Mouse (Mus musculus): ENCODE measurements at regions not wholly inside any gene's neighbourhood (a gene's known extent, or its start where the extent isn't known, plus 50 kb on each side); places are given as distances from the start of the nearest gene placed in this dataset.

DNA sequence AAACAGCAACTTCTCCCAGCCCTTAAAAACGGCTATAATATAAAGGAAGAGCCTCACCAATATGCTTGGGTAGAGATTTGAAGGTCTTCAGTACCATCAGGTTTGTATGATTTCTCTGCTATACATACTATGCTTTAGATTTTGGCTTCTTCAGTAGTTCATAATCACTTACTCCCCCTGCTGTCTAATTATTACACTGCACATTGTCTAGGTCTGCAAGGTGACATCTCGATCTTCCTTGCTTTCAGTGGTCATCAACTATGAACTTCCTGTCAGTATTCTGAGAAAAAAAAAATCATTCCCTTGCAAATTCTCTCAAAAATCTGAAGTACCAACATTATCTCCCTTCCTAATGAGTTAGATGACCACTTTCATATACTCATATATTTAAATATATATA lies 225.4 kb upstream of the Galnt5 start:
- peak; percentile 1 for DNase-seq (ENCODE audit: low read depth, low spot score)

DNA sequence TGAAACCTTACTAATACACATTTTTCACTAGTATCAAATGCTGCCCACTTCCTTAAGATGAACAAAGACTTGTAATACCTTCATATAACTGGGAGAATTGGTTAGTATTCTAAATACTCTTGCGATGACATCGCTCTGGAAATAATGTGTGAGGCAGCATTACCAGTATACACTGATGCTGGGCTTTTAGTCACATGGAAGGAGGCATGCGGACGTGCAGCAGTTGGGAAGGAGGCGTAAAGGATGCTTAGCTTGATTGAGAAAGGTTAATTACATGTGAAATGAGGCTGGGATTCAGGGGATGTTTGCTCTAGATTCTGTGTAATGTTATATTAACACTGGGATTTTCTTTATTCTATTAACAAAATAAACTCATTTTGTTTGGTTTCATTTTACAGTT lies 221.5 kb upstream of the Galnt5 start:
- no peak for DNase-seq (ENCODE audit: low read depth, low spot score)

DNA sequence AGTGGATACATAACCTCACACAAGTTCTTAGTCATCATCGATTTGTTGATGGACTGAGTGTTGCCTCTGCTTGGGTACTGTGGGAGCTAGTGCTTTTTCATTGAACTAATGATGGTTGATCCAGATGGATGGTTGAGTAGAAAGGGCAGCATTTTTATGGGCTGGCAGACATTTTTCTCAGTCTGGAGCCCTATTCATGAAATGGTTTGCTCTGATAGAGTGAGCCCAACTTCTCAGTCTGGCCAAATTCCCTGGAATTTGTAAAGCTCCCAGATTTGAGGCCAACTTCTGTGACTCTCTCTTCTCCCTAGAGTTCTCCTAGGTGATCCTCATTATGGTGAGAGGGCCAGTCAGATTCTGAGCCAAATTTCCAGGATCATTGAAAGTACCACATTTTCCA lies 216.8 kb upstream of the Galnt5 start:
- DNase-seq (ENCODE audit: low read depth, low spot score), result no peak

DNA sequence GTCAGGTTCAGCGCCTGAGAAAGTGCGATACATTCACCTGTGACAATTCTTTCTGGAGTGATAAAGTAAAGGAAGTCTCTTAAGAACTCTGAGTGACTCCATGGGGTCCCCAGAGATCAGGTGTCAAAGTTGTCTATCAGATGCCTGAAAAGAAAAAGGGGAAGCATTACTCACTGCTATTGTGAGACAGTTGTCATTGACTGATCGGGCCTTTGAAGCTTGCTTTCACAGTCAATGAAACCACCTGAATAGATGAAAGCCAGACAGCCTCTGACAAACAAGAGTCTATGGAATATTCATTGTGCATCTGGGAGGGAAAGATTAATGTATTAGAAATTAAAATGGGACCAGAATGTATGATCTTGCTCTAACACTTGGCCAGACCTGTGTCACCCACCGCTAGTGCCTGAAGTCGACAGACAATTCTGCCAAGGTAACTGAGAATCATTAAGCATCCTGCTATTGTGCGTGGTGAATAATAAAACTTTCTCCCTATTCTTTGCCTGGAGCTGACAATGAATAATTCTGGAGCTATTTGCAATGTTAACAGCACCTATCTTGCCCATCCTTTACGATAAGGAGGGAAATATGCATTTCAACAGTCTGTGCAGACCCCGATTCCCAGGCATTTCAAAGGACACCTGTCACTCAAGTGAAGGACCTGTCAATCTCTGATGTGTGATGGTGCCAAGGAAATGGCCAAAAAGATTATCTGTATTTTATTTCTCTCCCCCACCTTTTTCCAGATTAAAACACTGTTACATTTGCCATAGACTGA lies 204.0 kb upstream of the Galnt5 start:
- no peak for DNase-seq (ENCODE audit: low read depth, low spot score)

DNA sequence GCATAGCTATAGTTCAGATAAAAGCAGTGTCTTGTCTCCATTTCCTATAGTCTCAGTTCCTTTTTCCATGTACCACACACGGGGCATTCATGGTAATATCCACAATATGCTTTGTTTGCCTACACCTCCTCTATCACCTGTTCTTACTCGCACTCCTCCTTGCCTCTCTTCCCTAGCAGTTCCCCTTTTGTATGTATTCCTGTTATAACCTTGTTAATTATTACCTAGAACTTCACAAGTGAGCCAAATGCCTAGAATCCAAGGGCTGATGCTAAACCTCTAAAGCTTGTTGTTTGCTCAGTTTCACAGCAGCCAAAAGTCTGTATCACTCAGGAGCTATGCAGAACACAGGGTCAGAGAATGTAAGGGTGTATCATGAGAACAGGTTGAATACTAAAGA lies 198.4 kb upstream of the Galnt5 start:
- no peak for DNase-seq (ENCODE audit: low read depth, low spot score)

DNA sequence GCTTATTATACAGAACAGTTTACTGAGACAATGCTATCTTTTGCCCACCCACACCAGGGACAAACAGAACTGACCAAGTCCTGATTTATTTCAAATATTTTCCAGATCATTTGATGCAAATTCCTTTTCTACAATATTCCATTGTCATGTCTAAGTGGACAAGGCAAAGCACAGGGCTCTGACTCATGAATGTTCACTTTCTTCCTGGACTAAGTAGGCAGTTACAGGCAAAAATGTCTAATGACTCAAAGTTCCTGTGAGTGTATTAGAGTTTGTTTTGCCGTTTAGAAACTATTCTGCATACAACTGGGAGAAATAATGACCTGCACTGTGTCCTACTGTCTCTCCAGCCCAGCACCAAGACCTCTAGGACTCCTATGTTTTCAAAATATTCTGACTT lies 189.8 kb upstream of the Galnt5 start:
- no peak for DNase-seq (ENCODE audit: low read depth, low spot score)

DNA sequence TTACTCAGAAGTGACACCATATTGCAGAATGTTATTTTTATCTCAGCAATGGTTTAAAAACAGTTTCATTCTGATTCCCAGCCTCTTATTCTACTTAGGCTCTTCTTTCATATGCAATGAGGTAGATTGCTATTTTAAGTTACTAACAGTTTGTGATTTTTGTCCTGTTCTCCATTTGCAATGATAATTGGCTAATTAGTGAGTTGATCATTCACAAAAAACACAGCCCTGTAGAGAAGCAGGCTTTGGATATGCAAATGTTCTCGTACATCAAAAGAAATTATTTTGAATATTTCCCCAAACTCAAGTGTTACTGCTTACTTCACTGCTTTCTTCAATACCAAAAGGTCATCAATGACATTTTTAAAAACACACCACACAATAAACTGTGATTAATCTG lies 184.7 kb upstream of the Galnt5 start:
- DNase-seq (ENCODE audit: low read depth, low spot score), result no peak

DNA sequence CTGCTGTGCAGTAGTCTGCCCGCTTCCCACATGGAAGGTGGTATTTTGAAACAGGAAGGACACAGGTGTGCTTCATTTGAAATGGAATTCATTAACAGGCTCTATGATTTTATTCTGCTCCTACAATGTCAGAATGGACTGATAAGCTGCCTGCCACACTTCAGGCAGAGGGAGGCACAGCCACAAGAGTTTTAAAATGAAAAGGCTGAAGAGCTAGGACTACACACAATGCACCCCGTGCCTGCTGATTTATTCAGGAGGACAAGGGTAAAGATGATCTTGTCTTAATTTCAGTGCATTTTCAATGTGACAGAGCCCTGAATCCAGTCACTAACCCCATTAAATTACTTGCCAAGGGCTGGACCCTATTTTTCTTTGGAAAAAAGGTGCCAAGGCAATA lies 177.3 kb upstream of the Galnt5 start:
- DNase-seq (ENCODE audit: low read depth, low spot score), result no peak

DNA sequence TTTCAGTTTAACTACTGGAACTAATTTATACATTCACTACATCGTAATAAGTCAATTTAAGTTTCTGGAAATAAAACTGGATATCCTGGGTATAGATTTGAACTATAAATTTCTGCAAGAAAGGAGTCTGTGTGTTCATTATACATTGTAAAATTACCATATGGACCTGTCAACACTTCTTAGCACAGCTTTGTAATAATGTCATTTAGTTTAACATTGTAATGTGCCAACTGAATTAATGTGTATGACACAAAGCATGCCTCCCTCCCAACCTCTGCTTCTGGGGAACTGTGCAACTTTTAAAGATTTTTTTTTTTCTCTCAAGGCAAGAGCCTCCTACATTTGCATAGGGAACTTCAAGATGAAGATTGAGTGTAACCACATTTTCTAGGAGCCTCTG lies 176.8 kb upstream of the Galnt5 start:
- DNase-seq (ENCODE audit: low read depth, low spot score), result no peak

DNA sequence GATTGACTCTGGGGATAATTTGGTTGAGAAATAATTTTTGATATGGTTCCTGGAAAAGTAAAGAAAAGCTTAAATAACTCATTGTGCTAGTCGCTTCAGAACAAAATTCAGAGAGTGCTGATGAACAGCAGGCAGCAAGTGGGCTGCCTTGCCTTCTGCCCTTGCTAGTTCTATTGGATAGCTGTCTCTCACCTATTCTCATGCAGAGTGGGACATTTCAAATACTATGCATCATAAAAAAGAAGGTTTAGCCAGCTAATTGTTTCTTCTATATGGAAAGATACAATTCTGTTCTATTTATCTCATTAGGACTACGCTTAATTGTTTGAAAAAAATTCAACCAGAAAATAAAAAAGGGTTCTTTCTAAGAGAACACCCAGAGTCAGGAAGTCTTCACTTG lies 169.4 kb upstream of the Galnt5 start:
- no peak for DNase-seq (ENCODE audit: low read depth, low spot score)

DNA sequence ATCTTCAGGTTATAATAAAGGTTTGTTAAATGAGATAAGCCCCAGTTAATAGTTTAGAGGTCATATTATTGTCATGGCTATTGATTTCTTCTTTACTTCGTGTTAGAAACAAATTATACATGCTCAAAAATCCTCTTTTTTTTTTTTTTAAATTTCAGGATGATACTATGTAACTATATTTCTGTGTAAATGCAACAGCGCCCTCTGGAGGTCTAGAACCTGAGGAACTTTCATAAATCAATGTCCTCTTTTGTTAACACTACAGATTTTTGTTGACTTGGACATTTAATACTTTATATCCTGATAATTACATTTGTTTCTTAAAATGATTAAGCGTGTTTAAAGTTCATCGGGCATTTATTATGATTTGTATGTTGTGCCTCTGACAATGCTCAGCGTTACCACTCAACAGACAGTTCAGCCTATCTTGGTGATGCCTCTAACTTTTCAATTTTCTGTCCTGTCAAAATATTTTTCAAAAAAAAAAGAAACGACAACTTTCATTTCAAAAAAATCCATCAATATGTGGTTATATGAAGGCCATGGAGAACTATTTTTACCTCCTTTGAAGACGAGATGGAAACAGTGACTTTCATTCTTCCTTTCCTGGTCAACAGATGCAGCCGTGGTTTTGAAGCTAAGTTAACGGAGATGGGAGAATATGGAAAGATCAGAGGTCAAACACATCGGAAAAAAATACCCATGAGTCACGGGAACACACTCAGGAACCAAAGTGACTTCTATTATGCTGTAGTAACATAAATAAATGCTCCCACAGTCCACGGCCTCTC lies 164.9 kb upstream of the Galnt5 start:
- peak; percentile 35 for DNase-seq (ENCODE audit: low read depth, low spot score)

DNA sequence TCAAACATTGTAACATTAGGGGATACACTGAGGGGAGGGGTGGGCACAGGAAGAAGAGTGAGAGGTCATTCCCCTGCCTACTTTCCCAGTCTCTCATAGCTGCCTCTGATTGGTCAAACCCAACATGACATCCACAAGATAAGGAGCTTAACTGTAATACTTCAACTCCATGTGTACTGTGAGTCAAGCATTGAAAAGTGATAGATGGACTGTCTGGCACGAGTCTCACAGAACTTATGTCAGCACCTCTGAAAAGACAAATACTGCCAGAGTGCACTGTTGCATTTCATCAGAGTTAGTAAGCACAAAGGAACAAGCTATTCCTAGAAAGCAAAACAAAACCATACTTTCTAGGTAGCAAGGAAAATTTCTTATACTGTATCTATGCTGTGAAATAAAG lies 152.5 kb upstream of the Galnt5 start:
- no peak for DNase-seq (ENCODE audit: low read depth, low spot score)

DNA sequence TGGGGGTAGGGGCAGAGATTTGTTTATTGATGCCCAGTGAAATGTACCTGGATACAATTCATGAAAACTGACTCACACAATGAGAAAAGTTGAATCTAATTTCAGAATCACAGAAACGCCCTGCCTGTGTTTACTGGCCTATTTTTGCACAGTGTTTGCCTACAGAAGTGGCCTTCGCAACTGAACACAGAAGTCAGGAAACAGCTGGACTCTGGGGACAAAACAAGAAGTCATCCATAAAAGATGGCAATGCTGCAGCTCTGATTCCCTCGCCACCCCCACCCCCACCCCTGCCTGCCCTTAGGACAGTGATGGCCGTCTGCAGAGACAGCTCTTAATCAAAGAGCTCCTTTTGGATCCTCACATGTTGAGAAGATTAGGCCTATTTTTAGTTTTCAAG lies 150.0 kb upstream of the Galnt5 start:
- DNase-seq (ENCODE audit: low read depth, low spot score), result no peak

DNA sequence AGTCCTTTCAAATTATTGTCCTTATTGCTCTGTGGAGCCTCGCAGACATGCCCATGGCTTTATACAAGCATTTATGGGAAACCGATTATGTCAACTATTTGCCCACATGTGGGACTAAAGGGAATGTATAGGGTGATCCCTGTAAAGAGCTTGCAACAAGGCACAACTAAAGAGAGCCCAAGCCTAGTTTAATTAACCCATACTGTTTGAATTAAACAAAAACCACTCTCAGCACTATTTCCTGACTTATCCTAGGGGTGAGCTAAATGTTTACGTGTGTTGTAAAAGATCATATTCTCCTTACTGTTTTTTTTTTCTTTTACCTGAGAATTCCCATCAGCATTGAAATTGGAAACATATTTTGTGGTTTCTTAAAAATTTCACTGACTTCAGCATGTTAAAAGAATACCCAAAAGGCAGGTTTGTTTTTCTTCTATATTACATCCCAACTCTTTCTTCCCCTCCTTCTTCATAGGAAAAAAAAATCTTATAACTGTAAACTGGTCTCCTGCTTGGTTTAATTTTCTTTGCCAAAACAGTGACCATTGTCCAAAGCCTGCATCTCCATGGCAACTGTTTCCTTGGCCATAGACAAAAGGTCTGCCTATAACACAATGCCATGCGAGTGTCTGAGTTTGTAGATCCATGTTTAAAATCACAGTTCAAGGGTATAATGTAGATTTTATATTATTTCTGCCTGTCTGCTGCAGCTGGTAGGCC lies 148.2 kb upstream of the Galnt5 start:
- no peak for DNase-seq (ENCODE audit: low read depth, low spot score)

DNA sequence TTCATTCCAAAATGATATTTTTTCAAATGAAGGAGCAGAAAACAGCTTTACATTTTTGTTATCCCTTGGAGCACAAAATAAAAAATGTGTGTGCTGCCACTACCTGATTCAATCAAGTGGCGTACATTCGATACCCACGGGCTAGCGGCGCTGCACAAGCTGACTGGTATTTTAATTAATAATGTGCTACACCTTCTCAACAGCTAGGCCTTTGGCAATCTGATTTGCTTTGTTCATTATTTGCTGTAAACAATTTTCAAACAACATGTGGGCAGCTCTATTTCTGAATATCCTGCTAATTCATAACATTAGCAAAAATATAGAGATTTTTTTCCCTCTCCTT lies 147.7 kb upstream of the Galnt5 start:
- no peak for DNase-seq (ENCODE audit: low read depth, low spot score)

DNA sequence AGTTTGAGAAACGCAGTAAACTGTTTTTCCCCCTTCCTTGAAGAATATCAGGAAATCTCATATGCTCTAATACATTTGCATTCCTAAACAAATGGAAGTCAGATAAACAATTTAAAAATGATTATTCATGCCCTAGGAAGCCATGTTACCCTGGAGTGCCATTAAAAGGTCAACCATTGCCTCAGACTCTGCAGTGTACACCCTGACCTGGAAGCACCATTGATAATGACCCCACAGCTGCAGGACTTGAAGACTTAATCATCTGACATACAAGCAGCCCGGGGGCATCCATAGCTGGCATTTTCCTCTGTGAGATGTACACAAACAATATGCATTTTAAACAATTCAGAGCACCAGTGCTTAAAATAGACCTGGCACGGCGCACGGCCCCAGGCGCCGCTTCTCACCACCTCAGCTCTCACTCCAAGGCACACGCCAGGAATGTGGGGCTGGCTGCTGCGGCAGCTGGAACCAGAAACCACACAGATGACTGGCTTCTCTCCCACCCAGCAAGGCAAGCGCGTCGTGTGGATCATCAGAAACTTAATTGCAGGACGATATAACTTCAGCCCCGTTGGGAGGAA lies 141.1 kb upstream of the Galnt5 start:
- no peak for DNase-seq (ENCODE audit: low read depth, low spot score)

DNA sequence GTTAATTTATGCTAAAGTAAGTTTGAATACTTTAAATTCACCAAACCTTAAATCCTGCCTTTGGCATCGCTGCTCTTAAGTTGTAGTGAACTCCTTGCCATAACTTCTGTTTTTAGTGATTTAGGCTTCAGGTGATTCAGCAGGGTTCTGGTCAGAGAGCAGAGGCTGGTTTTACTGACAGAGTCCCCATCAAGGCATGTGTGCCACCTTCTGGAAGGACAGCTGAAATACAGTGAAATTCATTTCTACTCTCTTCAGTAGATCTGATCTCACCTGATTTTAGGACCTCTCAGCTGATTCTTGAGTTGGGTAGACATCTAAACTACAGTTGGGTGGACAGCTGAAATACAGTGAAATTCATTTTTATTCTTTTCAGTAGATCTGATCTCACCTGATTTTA lies 132.4 kb upstream of the Galnt5 start:
- no peak for DNase-seq (ENCODE audit: low read depth, low spot score)

DNA sequence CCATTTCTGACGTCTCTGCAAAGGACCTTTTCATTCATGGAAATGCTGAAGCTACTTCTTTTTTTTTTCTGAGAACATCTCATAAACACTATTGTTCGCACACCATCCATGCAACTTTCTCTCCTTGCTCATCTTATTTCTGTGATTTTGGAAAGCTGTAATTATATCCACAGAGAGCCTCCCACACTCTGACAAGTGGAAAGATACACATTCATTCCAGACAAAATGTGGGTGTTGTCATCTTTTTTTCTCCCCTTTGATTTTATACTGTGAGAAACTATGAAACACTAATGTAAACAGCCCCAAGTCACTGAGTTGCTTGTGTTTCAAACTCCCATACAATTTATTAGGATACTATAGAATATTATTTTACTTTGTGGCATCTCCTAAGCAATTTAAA lies 129.6 kb upstream of the Galnt5 start:
- no peak for DNase-seq (ENCODE audit: low read depth, low spot score)

DNA sequence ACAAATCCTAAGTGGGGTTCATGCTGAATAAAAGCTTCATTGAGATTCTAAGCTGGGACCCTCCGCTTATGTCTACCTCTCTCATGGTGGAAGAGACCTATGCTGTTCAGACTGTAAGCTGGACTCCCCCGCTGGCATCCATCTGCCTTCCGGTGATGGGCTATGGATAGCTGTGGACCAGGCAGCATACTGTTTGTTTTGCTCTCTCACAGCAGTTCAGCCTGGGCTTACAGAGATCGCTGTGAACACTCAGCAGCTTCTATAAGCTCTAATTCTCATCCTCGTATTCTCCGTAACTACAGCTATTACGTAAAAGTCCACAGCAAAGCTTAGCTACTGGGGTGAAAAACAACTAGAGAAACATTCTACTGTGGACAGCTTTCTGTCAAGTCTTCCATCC lies 97.5 kb upstream of the Galnt5 start:
- DNase-seq (ENCODE audit: low read depth, low spot score), result no peak

DNA sequence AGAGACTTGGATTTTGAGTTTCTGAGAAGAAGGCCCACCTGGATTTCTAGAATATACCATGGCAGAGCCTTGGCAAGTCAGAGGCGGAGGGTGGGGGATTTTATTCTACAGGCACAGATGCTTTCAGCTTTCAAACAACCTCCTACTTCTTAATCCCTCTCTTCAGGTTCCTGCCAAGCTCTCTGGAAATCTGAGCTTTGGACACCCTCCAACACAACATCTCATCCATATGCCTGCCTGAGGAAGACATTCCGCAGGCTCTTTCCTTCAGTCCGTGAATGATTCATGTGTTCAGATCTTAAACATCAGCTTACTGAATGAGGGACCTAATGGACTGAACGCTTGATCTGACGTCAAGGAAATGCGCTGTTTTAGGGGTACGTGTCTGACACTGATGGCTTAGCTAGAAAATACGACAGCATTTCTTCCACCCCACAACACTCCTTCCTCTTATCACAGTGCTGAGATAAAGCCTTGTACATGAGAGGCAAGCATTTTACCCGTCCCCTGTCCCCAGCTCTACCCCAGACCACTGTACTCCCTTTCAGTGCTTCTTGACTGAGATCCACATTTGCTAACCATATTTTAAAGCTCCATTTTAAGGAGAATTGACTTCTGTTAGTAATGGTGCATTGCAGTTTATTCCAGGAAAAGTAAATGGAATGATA lies 97.0 kb upstream of the Galnt5 start:
- no peak for DNase-seq (ENCODE audit: low read depth, low spot score)

DNA sequence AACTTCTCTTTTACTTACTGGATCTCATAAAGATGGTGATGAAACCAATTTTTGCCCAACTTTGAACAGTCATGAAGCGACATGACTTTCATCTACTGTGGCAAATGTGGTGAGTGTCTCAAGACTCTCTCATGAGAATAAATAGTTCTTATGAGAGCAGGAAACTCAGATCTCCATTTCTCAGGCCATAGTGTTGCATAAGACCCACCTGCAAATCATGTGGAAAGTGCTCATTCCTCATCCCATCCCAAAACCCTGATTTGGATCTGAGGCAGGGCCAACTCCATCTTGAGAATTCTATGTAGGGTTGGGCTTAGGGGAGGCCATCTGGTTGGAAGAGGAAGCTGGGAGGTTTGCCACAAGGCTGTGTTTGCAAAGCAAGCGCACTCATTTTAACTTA lies 92.5 kb upstream of the Galnt5 start:
- no peak for DNase-seq (ENCODE audit: low read depth, low spot score)

DNA sequence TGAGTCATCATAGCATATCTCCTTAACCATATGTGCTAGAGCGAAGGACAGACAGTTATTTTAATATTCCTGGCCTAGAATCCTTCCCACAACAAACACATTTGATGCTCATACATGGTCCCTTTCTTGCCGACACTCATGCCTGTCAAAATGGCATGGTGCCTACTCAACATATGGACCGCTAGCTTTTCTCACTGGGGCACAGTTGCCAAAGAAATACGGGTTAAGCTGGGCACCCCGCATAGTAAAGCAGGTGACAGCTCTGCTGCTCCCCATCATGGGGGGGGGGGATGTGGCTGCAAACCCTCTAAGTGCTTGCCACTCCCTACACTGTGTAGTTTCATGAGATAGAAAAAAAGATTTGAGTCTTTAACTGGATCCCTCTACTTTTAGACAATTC lies 90.7 kb upstream of the Galnt5 start:
- DNase-seq (ENCODE audit: low read depth, low spot score), result no peak

All from embryo, embryonic 11.5 days (tissue).